ENCODE assay signal across 8 mouse cellular contexts in genomic region chr11:117987968-117988367, GRCm38 (mm10). TPM values are rescaled to one million over a fixed set of nuclear protein-coding genes. Genes with fewer than 3 reads are reported as not detected.
DNase-seq lines count a peak whose midpoint lies in the region; ATAC-seq and TF ChIP-seq lines count a peak whose summit lies in the region.

No protein-coding gene starts in this region.

- H3K27me3 ChIP-seq in heart, embryonic 10.5 days (ENCODE audit: insufficient read depth, poor library complexity, severe bottlenecking): no peaks in the 10 kb centered on the region
- no peaks in the 10 kb centered on the region for H3K27me3 ChIP-seq in embryonic facial prominence, embryonic 12.5 days
- no peaks in the 10 kb centered on the region for H3K27me3 ChIP-seq in intestine, postnatal 0 days (replicated peaks; ENCODE audit: control insufficient read depth, insufficient read depth, low read length)

- H3K9ac ChIP-seq in embryonic facial prominence, embryonic 12.5 days: peak overlapping the region; percentile 88; the same call in 1 of the 2 replicates
- 0 out of 2 replicates have a peak overlapping the region, but pooled peaks have one; percentile 93 for H3K9ac ChIP-seq in intestine, postnatal 0 days (ENCODE audit: low read depth, low read length)

- WGBS in heart, embryonic 10.5 days: 63% methylated on average over 4 of the region's 4 CpGs
- 62% methylated on average over 4 of the region's 4 CpGs for WGBS in embryonic facial prominence, embryonic 12.5 days
- WGBS in intestine, postnatal 0 days: 38% methylated on average over 4 of the region's 4 CpGs

- H3K36me3 ChIP-seq in heart, embryonic 10.5 days: no peaks in the 10 kb centered on the region
- no peaks in the 10 kb centered on the region for H3K36me3 ChIP-seq in embryonic facial prominence, embryonic 12.5 days
- H3K36me3 ChIP-seq in intestine, postnatal 0 days (ENCODE audit: control insufficient read depth, insufficient read depth): no peaks in the 10 kb centered on the region

- no peak for TF ChIP-seq CTCF in intestine, postnatal 0 days (IDR thresholded peaks at IDR 0.05; ENCODE audit: low read depth)

- peaks cover 57% of the 10 kb centered on the region for H3K4me1 ChIP-seq in heart, embryonic 10.5 days
- peaks cover 28% of the 10 kb centered on the region for H3K4me1 ChIP-seq in embryonic facial prominence, embryonic 12.5 days
- peaks cover 10% of the 10 kb centered on the region; the same call in 1 of the 2 replicates for H3K4me1 ChIP-seq in intestine, postnatal 0 days (replicated peaks; ENCODE audit: control insufficient read depth, insufficient read depth, low read length)

- H3K9me3 ChIP-seq in heart, embryonic 10.5 days: no peaks in the 10 kb centered on the region
- no peaks in the 10 kb centered on the region for H3K9me3 ChIP-seq in embryonic facial prominence, embryonic 12.5 days
- no peaks in the 10 kb centered on the region for H3K9me3 ChIP-seq in intestine, postnatal 0 days (ENCODE audit: control insufficient read depth)

- H3K27ac ChIP-seq in heart, embryonic 10.5 days: no peak overlapping the region
- no peak overlapping the region for H3K27ac ChIP-seq in embryonic facial prominence, embryonic 12.5 days
- H3K27ac ChIP-seq in intestine, postnatal 0 days (ENCODE audit: low read depth, low read length): peak overlapping the region; percentile 80; the same call in 1 of the 2 replicates

- peak overlapping the region; percentile 79 for H3K4me2 ChIP-seq in embryonic facial prominence, embryonic 12.5 days (replicated peaks)
- peak overlapping the region; percentile 69 for H3K4me2 ChIP-seq in intestine, postnatal 0 days (replicated peaks; ENCODE audit: low read depth)

- peak overlapping the region; percentile 100 for H3K4me3 ChIP-seq in heart, embryonic 10.5 days
- peak overlapping the region; percentile 100 for H3K4me3 ChIP-seq in embryonic facial prominence, embryonic 12.5 days
- H3K4me3 ChIP-seq in intestine, postnatal 0 days (ENCODE audit: low read depth, low read length): peak overlapping the region; percentile 89

- ATAC-seq in embryonic facial prominence, embryonic 12.5 days (ENCODE audit: insufficient number of reproducible peaks, insufficient read depth, low FRiP score, low TSS enrichment): no peak
- no peak for ATAC-seq in intestine, postnatal 0 days
- peak; percentile 78 for ATAC-seq in megakaryocyte-erythroid progenitor cell, adult 5-6 weeks (replicated peaks; ENCODE audit: low FRiP score, low TSS enrichment, poor library complexity, severe bottlenecking)
- ATAC-seq in frontal cortex, adult (ENCODE audit: low TSS enrichment): no peak

- no peak for DNase-seq in heart, embryonic 10.5 days (ENCODE audit: low spot score)
- no peak for DNase-seq in heart, adult 18-20 months
- DNase-seq in right cerebral cortex, postnatal 14 days: no peak
- DNase-seq in cerebellum, adult 11-12 months: no peak

RNA-seq across cellular contexts. Expression of gene Pgs1, which starts 1.9 kb away (rescaled TPM):
- polyA plus RNA-seq in heart, embryonic 10.5 days (2016; fragmentation: Nextera tagmentation; extraction: Ambion mirVana): 34.0 and 38.5 TPM in 2 replicates
- 10 to 100 TPM; 17.0 to 18.8 TPM for total RNA-seq in heart, adult 18-20 months (2021)
- polyA plus RNA-seq in embryonic facial prominence, embryonic 12.5 days (2016; fragmentation: Nextera tagmentation; extraction: Ambion mirVana): 43.0 and 46.2 TPM in 2 replicates
- 23.1 and 24.0 TPM in 2 replicates for polyA plus RNA-seq in intestine, postnatal 0 days (2015; fragmentation: Nextera tagmentation; extraction: Ambion mirVana)
- 20.5 and 27.5 TPM in 2 replicates for total RNA-seq in megakaryocyte-erythroid progenitor cell, adult 5-6 weeks (2014; fragmentation: Nextera tagmentation)
- total RNA-seq in megakaryocyte-erythroid progenitor cell, adult 5-6 weeks (2017): 5.6 and 6.4 TPM in 2 replicates

RNA-seq across cellular contexts. Expression of gene Socs3, which starts 18.1 kb away (rescaled TPM):
- polyA plus RNA-seq in heart, embryonic 10.5 days (2016; fragmentation: Nextera tagmentation; extraction: Ambion mirVana): 6.9 and 10.6 TPM in 2 replicates
- total RNA-seq in heart, adult 18-20 months (2021): 1 to 10 TPM; 3.2 to 3.5 TPM
- polyA plus RNA-seq in embryonic facial prominence, embryonic 12.5 days (2016; fragmentation: Nextera tagmentation; extraction: Ambion mirVana): 18.4 and 19.3 TPM in 2 replicates
- 15.7 and 15.9 TPM in 2 replicates for polyA plus RNA-seq in intestine, postnatal 0 days (2015; fragmentation: Nextera tagmentation; extraction: Ambion mirVana)
- total RNA-seq in megakaryocyte-erythroid progenitor cell, adult 5-6 weeks (2014; fragmentation: Nextera tagmentation): not detected in 2 replicates
- 2.0 and 3.5 TPM in 2 replicates for total RNA-seq in megakaryocyte-erythroid progenitor cell, adult 5-6 weeks (2017)
